ENCODE assay signal across 18 mouse cellular contexts in the genomic region with DNA sequence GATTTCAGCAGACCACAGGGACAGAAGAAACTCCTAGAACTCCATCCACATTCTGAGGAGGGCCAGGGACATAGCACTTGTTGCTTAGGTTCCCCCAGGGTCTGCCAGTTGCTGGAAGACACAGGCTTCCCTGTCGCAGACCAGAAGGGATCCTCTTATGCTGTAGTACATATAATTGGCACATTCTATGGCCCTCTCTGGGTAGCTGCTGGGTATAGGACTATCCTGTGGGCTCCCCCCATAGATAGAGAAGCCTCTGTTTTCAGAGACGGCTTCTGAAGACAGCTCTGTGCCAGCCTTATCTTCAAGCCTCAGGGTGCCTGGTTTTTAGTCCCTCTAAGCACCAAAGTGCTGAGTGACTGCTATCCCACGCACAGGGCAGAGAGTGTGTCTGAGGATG.
DNase-seq lines count a peak whose midpoint lies in the region; ATAC-seq and TF ChIP-seq lines count a peak whose summit lies in the region.
"Had no signal": no experiment of that assay in that cellular context is flagged by ENCODE, and none has a peak within 500 bp of the region (broad histone marks: within the 10 kb centered on the region; RNA-seq: fewer than 3 reads in every experiment).

No protein-coding gene starts in this region.

- peaks cover 12% of the 10 kb centered on the region; the same call in 1 of the 2 replicates for H3K27me3 ChIP-seq in forebrain, embryonic 15.5 days
- H3K27me3 ChIP-seq in forebrain, embryonic 11.5 days (ENCODE audit: control insufficient read depth, insufficient read depth, low read length) = no peaks in the 10 kb centered on the region
- H3K27me3 ChIP-seq in lung, embryonic 16.5 days (ENCODE audit: control insufficient read depth, insufficient read depth, low read depth, low read length) = no peaks in the 10 kb centered on the region; the same call in 1 of the 2 replicates
- H3K27me3 ChIP-seq in hindbrain, postnatal 0 days (ENCODE audit: insufficient read depth, low read length) = peaks cover 5% of the 10 kb centered on the region; the same call in 1 of the 2 replicates
- peaks cover 36% of the 10 kb centered on the region for H3K27me3 ChIP-seq in neural tube, embryonic 15.5 days (replicated peaks)
- H3K27me3 ChIP-seq: CH12.LX had no signal

- peak overlapping the region; percentile 9; the same call in 1 of the 2 replicates for H3K27ac ChIP-seq in forebrain, embryonic 15.5 days (replicated peaks)
- H3K27ac ChIP-seq in forebrain, embryonic 11.5 days (ENCODE audit: low read depth, low read length) = no peak overlapping the region
- H3K27ac ChIP-seq in lung, embryonic 16.5 days (ENCODE audit: low read length) = no peak overlapping the region
- H3K27ac ChIP-seq in hindbrain, postnatal 0 days = peak overlapping the region; percentile 48; the same call in 1 of the 2 replicates
- H3K27ac ChIP-seq in neural tube, embryonic 15.5 days (replicated peaks) = peak overlapping the region; percentile 76
- H3K27ac ChIP-seq: heart, embryonic 15.5 days had no signal

- no peak for TF ChIP-seq CTCF in hindbrain, postnatal 0 days (IDR thresholded peaks at IDR 0.05; ENCODE audit: low read depth)

- no peak overlapping the region for H3K4me3 ChIP-seq in forebrain, embryonic 15.5 days
- H3K4me3 ChIP-seq in forebrain, embryonic 11.5 days (ENCODE audit: low read depth, low read length) = no peak overlapping the region
- no peak overlapping the region for H3K4me3 ChIP-seq in lung, embryonic 16.5 days (ENCODE audit: low read length)
- H3K4me3 ChIP-seq in hindbrain, postnatal 0 days (ENCODE audit: low read length) = no peak overlapping the region
- H3K4me3 ChIP-seq in neural tube, embryonic 15.5 days (replicated peaks) = no peak overlapping the region
- H3K4me3 ChIP-seq: heart, embryonic 15.5 days had no signal

- no peak overlapping the region for H3K9ac ChIP-seq in forebrain, embryonic 15.5 days (replicated peaks)
- no peak overlapping the region for H3K9ac ChIP-seq in forebrain, embryonic 11.5 days (ENCODE audit: low read length)
- H3K9ac ChIP-seq in lung, embryonic 16.5 days (ENCODE audit: low read length) = no peak overlapping the region
- no peak overlapping the region for H3K9ac ChIP-seq in hindbrain, postnatal 0 days (replicated peaks; ENCODE audit: low read length)
- H3K9ac ChIP-seq in neural tube, embryonic 15.5 days (replicated peaks) = 0 out of 2 replicates have a peak overlapping the region, but pooled peaks have one; percentile 10
- H3K9ac ChIP-seq: heart, embryonic 15.5 days had no signal

- peaks cover 37% of the 10 kb centered on the region for H3K4me1 ChIP-seq in forebrain, embryonic 15.5 days
- H3K4me1 ChIP-seq in forebrain, embryonic 11.5 days (replicated peaks; ENCODE audit: control insufficient read depth, insufficient read depth, low read length) = no peaks in the 10 kb centered on the region
- H3K4me1 ChIP-seq in lung, embryonic 16.5 days (replicated peaks; ENCODE audit: control insufficient read depth, insufficient read depth, low read length) = peaks cover 20% of the 10 kb centered on the region
- H3K4me1 ChIP-seq in hindbrain, postnatal 0 days (ENCODE audit: insufficient read depth, low read length) = peaks cover 25% of the 10 kb centered on the region
- peaks cover 37% of the 10 kb centered on the region for H3K4me1 ChIP-seq in neural tube, embryonic 15.5 days

- peak; percentile 43; the same call in 1 of the 2 replicates for ATAC-seq in forebrain, embryonic 15.5 days (replicated peaks)
- ATAC-seq in forebrain, embryonic 11.5 days (replicated peaks; ENCODE audit: low FRiP score) = no peak
- ATAC-seq in lung, embryonic 16.5 days (ENCODE audit: low read depth) = peak; percentile 11; the same call in 1 of the 2 replicates
- peak; percentile 52 for ATAC-seq in hindbrain, postnatal 0 days
- ATAC-seq in neural tube, embryonic 15.5 days (ENCODE audit: low FRiP score) = no peak; the same call in 1 of the 2 replicates
- no peak for ATAC-seq in megakaryocyte progenitor cell, adult 5-6 weeks (replicated peaks; ENCODE audit: poor library complexity)
- ATAC-seq: inflammation-experienced regulatory T-cells, adult 6 months; midbrain, embryonic 16.5 days had no signal

- no peaks in the 10 kb centered on the region for H3K9me3 ChIP-seq in forebrain, embryonic 15.5 days
- no peaks in the 10 kb centered on the region for H3K9me3 ChIP-seq in forebrain, embryonic 11.5 days (ENCODE audit: control insufficient read depth, low read length)
- no peaks in the 10 kb centered on the region for H3K9me3 ChIP-seq in lung, embryonic 16.5 days (ENCODE audit: control insufficient read depth, low read length)
- no peaks in the 10 kb centered on the region for H3K9me3 ChIP-seq in hindbrain, postnatal 0 days (ENCODE audit: low read length)
- no peaks in the 10 kb centered on the region for H3K9me3 ChIP-seq in neural tube, embryonic 15.5 days (replicated peaks)
- H3K9me3 ChIP-seq: heart, embryonic 15.5 days had no signal

- WGBS in forebrain, embryonic 15.5 days = 72% methylated on average over 3 of the region's 3 CpGs
- 76% methylated on average over 3 of the region's 3 CpGs for WGBS in forebrain, embryonic 11.5 days
- WGBS in lung, embryonic 16.5 days = 55% methylated on average over 3 of the region's 3 CpGs
- 48% methylated on average over 3 of the region's 3 CpGs for WGBS in hindbrain, postnatal 0 days
- WGBS in neural tube, embryonic 15.5 days = 52% methylated on average over 3 of the region's 3 CpGs

- no peak for DNase-seq in forebrain, embryonic 11.5 days (ENCODE audit: low spot score)
- no peak for DNase-seq in lung, postnatal 10 days
- DNase-seq in hindbrain, postnatal 0 days (ENCODE audit: low spot score) = no peak
- no peak for DNase-seq in frontal cortex, postnatal 36 days (ENCODE audit: low spot score in 2 of 2)
- DNase-seq: cerebellum, adult 11 months; cerebellum, postnatal 36 days; heart, adult 11 months; lung, postnatal 36 days; retina, postnatal 1 day had no signal

- H3K4me2 ChIP-seq in forebrain, embryonic 15.5 days (replicated peaks) = no peak overlapping the region
- no peak overlapping the region for H3K4me2 ChIP-seq in forebrain, embryonic 11.5 days (ENCODE audit: low read depth, low read length, severe bottlenecking)
- peak overlapping the region; percentile 45 for H3K4me2 ChIP-seq in lung, embryonic 16.5 days (ENCODE audit: low read depth, low read length)
- peak overlapping the region; percentile 35; the same call in 1 of the 2 replicates for H3K4me2 ChIP-seq in hindbrain, postnatal 0 days (ENCODE audit: low read depth, low read length)
- no peak overlapping the region for H3K4me2 ChIP-seq in neural tube, embryonic 15.5 days
- H3K4me2 ChIP-seq: heart, embryonic 15.5 days; liver, embryonic 11.5 days had no signal

- H3K36me3 ChIP-seq in forebrain, embryonic 15.5 days = no peaks in the 10 kb centered on the region
- no peaks in the 10 kb centered on the region for H3K36me3 ChIP-seq in forebrain, embryonic 11.5 days (ENCODE audit: control insufficient read depth, insufficient read depth, low read length)
- H3K36me3 ChIP-seq in lung, embryonic 16.5 days (ENCODE audit: control insufficient read depth, insufficient read depth, low read length) = no peaks in the 10 kb centered on the region
- no peaks in the 10 kb centered on the region for H3K36me3 ChIP-seq in hindbrain, postnatal 0 days (ENCODE audit: insufficient read depth, low read length)
- no peaks in the 10 kb centered on the region for H3K36me3 ChIP-seq in neural tube, embryonic 15.5 days
- H3K36me3 ChIP-seq: heart, embryonic 15.5 days had no signal

Comparison
In these comparisons a context has a peak if more than half of its experiments do, and no peak if none do; other contexts are left out.
1. ATAC-seq: peak in forebrain, embryonic 15.5 days (single experiment), lung, embryonic 16.5 days (single experiment) and hindbrain, postnatal 0 days (single experiment); none in forebrain, embryonic 11.5 days (single experiment), neural tube, embryonic 15.5 days (single experiment) and megakaryocyte progenitor cell, adult 5-6 weeks (single experiment).
2. H3K27ac ChIP-seq: peak in forebrain, embryonic 15.5 days (single experiment), hindbrain, postnatal 0 days (single experiment) and neural tube, embryonic 15.5 days (single experiment); none in forebrain, embryonic 11.5 days (single experiment) and lung, embryonic 16.5 days (single experiment).
3. H3K4me2 ChIP-seq: peak in lung, embryonic 16.5 days (single experiment) and hindbrain, postnatal 0 days (single experiment); none in forebrain, embryonic 15.5 days (single experiment), forebrain, embryonic 11.5 days (single experiment) and neural tube, embryonic 15.5 days (single experiment).